Mouse (Mus musculus) G1E (cell line): ENCODE measurements around the gene Car10.

Experiments used
- CTCF ChIP-seq: IDR thresholded peaks from 2 replicates; pipeline ENCODE4 v1.5.1; 2012; ENCODE audit warnings: low read depth, low read length, inconsistent platforms, mixed read lengths
- POLR2AphosphoS5 ChIP-seq: IDR thresholded peaks from 2 replicates; pipeline ENCODE4 v1.6.1; 2012; ENCODE audit warnings: low read depth, low read length, inconsistent platforms; ENCODE audit not compliant: insufficient replicate concordance

- TF ChIP-seq CTCF = no peak
- TF ChIP-seq POLR2AphosphoS5 = no peak
These were observed 342.6 kb downstream of the Car10 start for GRCm38 (mm10) chr11:93440466-93440865.
